Mouse (Mus musculus) heart, adult 11 months (tissue): Measurements from ENCODE around the gene Zcchc4.

Experiments used
- DNase-seq: peaks from one replicate; pipeline ENCODE4 v3.0.0; 2022

Gene Zcchc4

DNA sequence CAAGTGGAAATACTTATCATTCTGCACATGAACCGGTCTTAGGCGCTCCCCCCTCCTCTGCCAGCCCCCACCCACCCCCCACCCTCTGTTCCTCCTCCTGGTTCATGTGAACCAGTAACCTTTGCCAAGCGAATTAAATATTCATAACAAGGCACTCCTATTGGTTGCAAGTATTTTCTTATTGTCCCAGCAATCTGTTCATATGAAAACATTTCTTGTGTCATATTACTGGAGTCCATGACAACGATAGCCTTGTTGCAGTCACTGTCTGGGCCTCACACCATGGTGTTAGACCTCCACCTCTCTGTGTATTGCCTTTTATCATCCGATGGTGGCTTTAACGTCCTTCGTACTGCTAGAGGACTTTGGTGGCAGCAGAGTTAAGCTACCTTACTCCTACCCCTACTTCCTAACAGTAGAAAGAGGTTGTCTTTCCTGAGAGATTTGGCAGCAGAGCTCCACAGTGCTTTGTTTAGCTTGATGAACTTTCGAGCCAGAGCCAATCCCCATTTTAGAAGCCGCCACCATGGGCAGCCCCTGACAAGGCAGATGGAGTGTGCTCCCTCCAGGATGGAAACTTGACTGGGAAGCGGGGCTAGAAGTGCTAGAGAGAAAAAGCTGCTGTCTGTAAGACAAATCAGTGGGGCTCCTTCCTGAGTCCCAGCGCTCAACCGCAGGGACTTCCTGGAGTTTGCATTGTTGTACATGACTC lies 24.2 kb downstream of the Zcchc4 start:
- peak; percentile 37 for DNase-seq

DNA sequence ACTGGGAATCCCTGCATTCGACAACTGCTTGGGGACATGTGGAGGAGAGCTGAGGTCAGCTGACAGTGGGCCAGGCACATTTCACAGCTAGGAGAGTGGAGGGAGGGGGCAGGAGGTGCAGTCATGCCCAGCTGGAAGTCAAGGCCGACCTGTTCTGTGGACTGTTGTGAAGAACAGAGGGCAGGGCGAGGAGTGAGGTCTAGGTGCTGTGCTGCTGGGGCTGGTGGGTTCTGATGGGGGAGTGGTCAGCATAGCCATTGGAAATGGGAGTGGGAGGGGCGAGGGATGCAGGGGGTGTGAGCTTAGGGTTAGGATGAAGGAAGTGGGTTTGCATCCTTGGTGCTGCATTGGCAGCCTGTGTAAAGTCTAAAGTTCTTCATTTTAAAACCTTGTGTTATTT lies 30.6 kb downstream of the Zcchc4 start:
- peak; percentile 87 for DNase-seq

GRCm38 (mm10) chr5:52806349-52806748 lies 31.1 kb downstream of the Zcchc4 start:
- peak; percentile 72 for DNase-seq

- peak; percentile 49 for DNase-seq
These were observed 31.8 kb downstream of the Zcchc4 start for GRCm38 (mm10) chr5:52807030-52807429.

DNA sequence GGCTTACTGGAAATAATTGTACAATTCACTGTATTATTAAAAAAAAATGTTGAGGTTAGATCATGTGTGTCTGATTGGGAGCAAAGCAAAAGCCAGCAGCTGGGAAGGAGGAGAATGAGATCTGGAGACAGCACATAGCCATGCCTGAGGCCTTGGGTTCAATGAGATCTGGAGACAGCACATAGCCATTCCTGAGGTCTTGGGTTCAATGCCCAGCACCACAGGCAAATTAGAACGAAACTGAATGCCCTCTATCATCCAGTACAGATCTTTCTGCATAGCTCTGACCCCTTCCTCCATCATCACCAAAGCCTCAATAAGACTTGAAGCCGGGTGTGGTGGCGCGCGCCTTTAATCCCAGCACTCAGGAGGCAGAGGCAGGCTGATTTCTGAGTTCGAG lies 35.2 kb downstream of the Zcchc4 start:
- peak; percentile 73 for DNase-seq

GRCm38 (mm10) chr5:52811056-52811455 lies 35.8 kb downstream of the Zcchc4 start:
- DNase-seq: peak; percentile 52

- peak; percentile 19 for DNase-seq
These were observed 37.2 kb downstream of the Zcchc4 start for GRCm38 (mm10) chr5:52812456-52812855.

- DNase-seq: peak; percentile 78
These were observed 38.1 kb downstream of the Zcchc4 start for GRCm38 (mm10) chr5:52813312-52813711.

DNA sequence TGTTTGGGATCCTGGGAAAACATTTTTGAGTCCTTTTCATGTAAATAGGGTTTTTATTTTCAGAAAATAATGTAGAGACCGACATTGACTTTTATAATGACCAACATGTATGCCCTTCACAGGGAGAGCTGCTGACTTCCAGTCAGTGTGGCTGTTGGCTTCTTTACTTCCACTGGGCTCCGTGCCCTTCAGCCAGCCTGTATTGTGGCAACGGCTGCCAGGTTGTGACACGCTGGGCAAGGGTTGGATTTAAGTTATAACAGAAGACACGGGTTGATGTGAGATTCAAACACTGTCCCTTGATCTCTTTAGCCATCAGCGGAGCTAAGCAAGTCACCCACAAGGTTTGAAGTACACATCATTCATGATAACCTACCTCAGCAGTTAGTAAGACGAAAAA lies 43.5 kb downstream of the Zcchc4 start:
- DNase-seq: peak; percentile 51

GRCm38 (mm10) chr5:52821691-52822090 lies 46.5 kb downstream of the Zcchc4 start:
- DNase-seq: peak; percentile 74

- DNase-seq: peak; percentile 30
These were observed 52.7 kb downstream of the Zcchc4 start for GRCm38 (mm10) chr5:52827923-52828322.

GRCm38 (mm10) chr5:52833005-52833404 lies 57.8 kb downstream of the Zcchc4 start:
- peak; percentile 88 for DNase-seq

DNA sequence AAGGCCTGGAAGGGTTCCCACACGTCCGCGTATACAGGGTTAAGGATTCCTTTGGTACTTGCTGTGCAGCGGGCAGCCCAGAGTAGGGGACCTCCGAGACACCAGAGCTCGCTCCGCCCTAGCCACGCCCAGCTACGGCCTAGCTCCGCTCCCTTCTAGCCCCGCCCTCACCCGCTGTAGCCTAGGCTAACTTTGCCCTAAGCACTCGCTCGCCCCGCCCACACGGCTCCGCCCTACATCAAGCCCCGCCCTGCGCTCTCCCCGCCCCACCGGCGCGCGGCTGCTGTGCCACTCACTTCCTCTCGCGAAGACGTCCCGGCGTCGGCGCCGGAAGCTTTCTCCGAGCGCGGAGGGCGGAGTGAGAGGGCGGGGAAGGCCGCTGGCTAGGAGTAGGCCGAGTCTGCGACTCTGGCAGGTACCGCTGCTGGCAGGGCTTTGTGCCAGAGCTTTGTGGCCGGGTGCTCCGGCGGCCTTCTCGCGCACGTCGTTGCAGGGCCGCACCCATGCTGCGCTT lies 58.6 kb downstream of the Zcchc4 start, which contains the start of gene Anapc4:
Gene Anapc4, plus strand, starts transcription at position 252 of the 514 bp plus-strand sequence.
- DNase-seq: peak; percentile 100

DNA sequence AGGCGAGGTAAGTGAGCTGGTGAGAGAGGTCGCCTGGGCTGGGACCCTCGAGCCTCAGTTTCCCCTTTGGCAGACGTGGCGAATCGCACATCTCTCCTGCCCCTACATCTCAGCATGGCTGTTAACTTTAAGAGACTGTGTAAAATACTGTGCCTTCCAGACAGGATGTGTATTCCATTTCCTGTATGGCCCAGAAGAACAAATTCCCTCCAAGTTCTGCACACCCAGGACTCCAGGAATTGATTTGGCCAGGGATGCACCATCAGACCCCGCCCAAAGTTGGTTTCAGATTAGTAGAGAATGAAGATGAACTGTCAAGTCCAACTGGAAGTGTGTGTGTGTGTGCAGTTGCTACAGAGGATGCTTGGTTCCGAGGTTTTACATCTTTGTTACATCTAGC lies 59.2 kb downstream of the Zcchc4 start:
- DNase-seq: no peak

GRCm38 (mm10) chr5:52844319-52844718 lies 69.1 kb downstream of the Zcchc4 start:
- peak; percentile 34 for DNase-seq

DNA sequence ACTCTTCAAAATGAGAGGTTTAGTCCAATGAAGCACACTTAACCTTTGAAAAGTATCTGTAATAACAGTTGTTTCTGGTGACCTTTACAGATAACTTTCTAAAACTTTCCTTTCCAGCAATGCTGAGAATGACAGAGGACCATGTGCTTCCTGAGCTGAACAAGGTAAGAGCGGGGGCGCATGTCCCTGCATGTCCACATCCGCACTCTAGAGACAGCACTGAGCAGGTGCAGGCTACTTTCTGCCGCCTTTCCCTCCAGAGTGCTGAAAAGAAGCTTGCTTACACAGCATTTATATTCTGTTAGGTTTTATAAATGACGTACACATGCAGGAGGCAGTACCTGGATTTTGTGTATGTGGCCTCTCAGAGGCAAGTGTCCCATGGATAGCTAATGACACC lies 80.5 kb downstream of the Zcchc4 start:
- peak; percentile 67 for DNase-seq

DNA sequence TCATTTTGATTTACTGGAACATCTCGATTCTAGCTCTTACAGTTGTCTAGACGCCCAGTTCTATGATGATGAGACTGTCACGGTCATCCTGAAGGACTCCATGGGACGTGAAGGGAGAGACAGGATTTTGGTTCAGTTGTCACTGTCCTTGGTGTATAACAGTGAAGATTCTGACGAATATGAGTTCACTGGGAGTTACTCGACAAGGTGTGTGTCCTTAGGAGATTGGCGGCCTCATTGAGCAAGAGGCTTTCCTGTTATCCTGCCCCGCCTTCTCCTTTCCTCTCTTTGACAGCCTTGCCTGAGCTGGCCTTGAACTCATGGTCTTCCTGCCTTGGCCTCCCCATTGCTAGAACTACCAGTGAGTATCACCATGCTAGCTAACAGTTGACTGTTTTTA lies 89.2 kb downstream of the Zcchc4 start:
- peak; percentile 77 for DNase-seq

DNA sequence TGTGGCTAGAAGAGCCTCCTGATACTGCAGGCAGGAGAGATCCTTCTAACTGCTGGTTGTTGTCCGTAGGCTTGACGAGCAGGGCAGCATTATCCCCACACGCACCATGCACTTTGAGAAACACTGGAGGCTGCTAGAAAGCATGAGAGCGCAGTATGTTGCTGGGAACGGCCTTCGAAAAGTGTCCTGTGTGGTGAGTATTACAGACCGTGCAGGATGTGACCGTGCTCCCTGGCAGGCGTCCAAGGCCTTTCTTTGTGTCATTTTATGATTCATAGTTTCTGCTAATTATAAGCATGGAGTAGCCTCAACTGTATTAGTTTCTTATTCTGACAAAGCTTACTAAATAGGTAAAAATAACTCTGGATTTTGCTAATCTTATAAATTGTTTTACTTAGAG lies 90.6 kb downstream of the Zcchc4 start:
- DNase-seq: peak; percentile 90

GRCm38 (mm10) chr5:52866361-52867155 lies 91.3 kb downstream of the Zcchc4 start:
- peak; percentile 78 for DNase-seq

GRCm38 (mm10) chr5:52868918-52869703 lies 93.9 kb downstream of the Zcchc4 start:
- DNase-seq: peak; percentile 50

DNA sequence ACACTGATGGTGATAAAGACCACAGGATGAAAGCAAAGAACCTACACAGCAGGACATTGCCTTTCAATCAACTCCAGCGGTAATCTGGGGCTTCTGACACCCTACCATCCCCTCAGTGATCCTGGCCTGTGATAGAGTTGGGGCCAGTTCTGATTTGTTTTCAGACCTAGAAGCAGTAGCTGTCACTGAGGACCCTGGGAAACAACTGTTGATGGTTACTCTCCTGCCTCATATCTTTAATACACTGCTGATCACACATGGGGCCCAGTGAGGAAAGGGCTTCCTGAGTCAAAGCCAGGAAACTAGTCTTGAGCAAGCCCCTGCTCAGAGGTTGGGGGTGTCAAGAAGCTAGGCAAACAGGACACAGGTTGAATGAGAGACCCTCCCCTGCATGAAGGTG lies 96.3 kb downstream of the Zcchc4 start:
- peak; percentile 64 for DNase-seq

GRCm38 (mm10) chr5:52871986-52872385 lies 96.8 kb downstream of the Zcchc4 start:
- peak; percentile 82 for DNase-seq
